In genomic region chr11:116218737-116219400, GRCm38 (mm10) we compare ENCODE assay signal across 8 mouse cellular contexts. TPM values are rescaled to one million over a fixed set of nuclear protein-coding genes. Genes with fewer than 3 reads are reported as not detected.
DNase-seq lines count a peak whose midpoint lies in the region; ATAC-seq and TF ChIP-seq lines count a peak whose summit lies in the region.

No protein-coding gene starts in this region.

- no peak for TF ChIP-seq POLR2A in heart, adult 2 months (IDR thresholded peaks at IDR 0.05; ENCODE audit: insufficient read depth, low read depth, low read length)

- WGBS in neural tube, embryonic 11.5 days = 56% methylated on average over 7 of the region's 7 CpGs
- 65% methylated on average over 7 of the region's 7 CpGs for WGBS in embryonic facial prominence, embryonic 13.5 days
- WGBS in heart, adult 2 months = 18% methylated on average over 7 of the region's 7 CpGs
- WGBS in midbrain, embryonic 13.5 days = 51% methylated on average over 7 of the region's 7 CpGs
- WGBS in stomach, postnatal 0 days = 15% methylated on average over 7 of the region's 7 CpGs

- no peak overlapping the region; the same call in 1 of the 2 replicates for H3K9ac ChIP-seq in neural tube, embryonic 11.5 days (ENCODE audit: low read length)
- H3K9ac ChIP-seq in embryonic facial prominence, embryonic 13.5 days = peak overlapping the region; percentile 49; the same call in 1 of the 2 replicates
- peak overlapping the region; percentile 8; the same call in 1 of the 2 replicates for H3K9ac ChIP-seq in heart, adult 2 months (ENCODE audit: low read depth, low read length)
- H3K9ac ChIP-seq in midbrain, embryonic 13.5 days (replicated peaks) = no peak overlapping the region
- H3K9ac ChIP-seq in stomach, postnatal 0 days (ENCODE audit: low read length) = peak overlapping the region; percentile 23; the same call in 1 of the 2 replicates

- intact Hi-C loops in heart, adult 2 months (cut with DNase I) = loop anchor here (2.0 to 5.0 kb wide), 2 partner anchors 52 to 137 kb away; no protein-coding TSS in a partner anchor
- intact Hi-C loops in left cerebral cortex, postnatal 36 days (cut with DNase I) = no loop called here

- H3K4me2 ChIP-seq in neural tube, embryonic 11.5 days (ENCODE audit: low read depth) = no peak overlapping the region
- H3K4me2 ChIP-seq in embryonic facial prominence, embryonic 13.5 days = no peak overlapping the region
- H3K4me2 ChIP-seq in midbrain, embryonic 13.5 days (replicated peaks) = no peak overlapping the region
- H3K4me2 ChIP-seq in stomach, postnatal 0 days (replicated peaks; ENCODE audit: low read depth) = 0 out of 2 replicates have a peak overlapping the region, but pooled peaks have one; percentile 8

- no peak overlapping the region for H3K4me3 ChIP-seq in neural tube, embryonic 11.5 days (ENCODE audit: low read depth, low read length)
- H3K4me3 ChIP-seq in embryonic facial prominence, embryonic 13.5 days = no peak overlapping the region
- no peak overlapping the region for H3K4me3 ChIP-seq in heart, adult 2 months
- no peak overlapping the region for H3K4me3 ChIP-seq in midbrain, embryonic 13.5 days (replicated peaks)
- H3K4me3 ChIP-seq in stomach, postnatal 0 days (ENCODE audit: low read depth, low read length) = no peak overlapping the region

- TF ChIP-seq EP300 in heart, adult 2 months (IDR thresholded peaks at IDR 0.05; ENCODE audit: insufficient read depth, low read depth, low read length) = peak; percentile 61; the same call in 1 of the 2 replicates
- TF ChIP-seq EP300 in stomach, postnatal 0 days (optimal IDR thresholded peaks at IDR 0.05) = no peak

- no peak for TF ChIP-seq CTCF in heart, adult 2 months (IDR thresholded peaks at IDR 0.05)
- TF ChIP-seq CTCF in stomach, postnatal 0 days (IDR thresholded peaks at IDR 0.05; ENCODE audit: low read depth) = peak; percentile 23; the same call in 1 of the 2 replicates

- no peaks in the 10 kb centered on the region for H3K79me2 ChIP-seq in heart, adult 2 months (replicated peaks; ENCODE audit: control insufficient read depth, insufficient read depth, low read length)

- no peak for DNase-seq in neural tube, embryonic 11.5 days (ENCODE audit: low spot score)
- no peak for DNase-seq in neural tube, embryonic 10.5 days (ENCODE audit: extremely low spot score, low spot score)
- peak; percentile 75 to 90 for DNase-seq in heart, adult 2 months
- peak; percentile 89 for DNase-seq in kidney, adult 18-20 months
- peak; percentile 74 to 75 for DNase-seq in left cerebral cortex, postnatal 36 days (ENCODE audit: low spot score in 2 of 2)
- DNase-seq in stomach, postnatal 0 days (ENCODE audit: low spot score) = peak; percentile 95

- H3K4me1 ChIP-seq in neural tube, embryonic 11.5 days (ENCODE audit: control insufficient read depth, insufficient read depth, low read length) = peaks cover 2% of the 10 kb centered on the region; the same call in 1 of the 2 replicates
- peaks cover 25% of the 10 kb centered on the region for H3K4me1 ChIP-seq in embryonic facial prominence, embryonic 13.5 days
- peaks cover 20% of the 10 kb centered on the region for H3K4me1 ChIP-seq in heart, adult 2 months (ENCODE audit: control insufficient read depth, insufficient read depth, low read length)
- peaks cover 28% of the 10 kb centered on the region for H3K4me1 ChIP-seq in midbrain, embryonic 13.5 days (replicated peaks)
- H3K4me1 ChIP-seq in stomach, postnatal 0 days (replicated peaks; ENCODE audit: control insufficient read depth, insufficient read depth) = peaks cover 12% of the 10 kb centered on the region; the same call in 1 of the 2 replicates

- ATAC-seq in neural tube, embryonic 11.5 days (ENCODE audit: insufficient read depth, low FRiP score, low TSS enrichment) = no peak
- 0 out of 2 replicates have a peak, but pooled peaks have one; percentile 21 for ATAC-seq in embryonic facial prominence, embryonic 13.5 days (ENCODE audit: insufficient number of reproducible peaks, insufficient read depth, low FRiP score, low TSS enrichment, low read depth)
- peak; percentile 73 for ATAC-seq in midbrain, embryonic 13.5 days
- peak; percentile 91 for ATAC-seq in stomach, postnatal 0 days (ENCODE audit: low FRiP score, low TSS enrichment)

- H3K9me3 ChIP-seq in neural tube, embryonic 11.5 days (ENCODE audit: control insufficient read depth, low read length) = peaks cover 3% of the 10 kb centered on the region; the same call in 1 of the 2 replicates
- H3K9me3 ChIP-seq in embryonic facial prominence, embryonic 13.5 days = no peaks in the 10 kb centered on the region
- 0 out of 2 replicates have a peak, but pooled peaks cover 9% of the 10 kb centered on the region for H3K9me3 ChIP-seq in midbrain, embryonic 13.5 days
- H3K9me3 ChIP-seq in stomach, postnatal 0 days (ENCODE audit: control insufficient read depth, low read length) = no peaks in the 10 kb centered on the region

- peak overlapping the region; percentile 39; the same call in 1 of the 2 replicates for H3K27ac ChIP-seq in neural tube, embryonic 11.5 days (ENCODE audit: low read depth, low read length)
- peak overlapping the region; percentile 60 for H3K27ac ChIP-seq in embryonic facial prominence, embryonic 13.5 days
- peak overlapping the region; percentile 81 for H3K27ac ChIP-seq in heart, adult 2 months
- peak overlapping the region; percentile 74 for H3K27ac ChIP-seq in midbrain, embryonic 13.5 days
- peak overlapping the region; percentile 90 for H3K27ac ChIP-seq in stomach, postnatal 0 days (replicated peaks)

- H3K36me3 ChIP-seq in neural tube, embryonic 11.5 days (ENCODE audit: control insufficient read depth, insufficient read depth, low read length) = no peaks in the 10 kb centered on the region
- H3K36me3 ChIP-seq in embryonic facial prominence, embryonic 13.5 days = peaks cover 18% of the 10 kb centered on the region
- H3K36me3 ChIP-seq in heart, adult 2 months (ENCODE audit: control insufficient read depth, insufficient read depth, low read length) = no peaks in the 10 kb centered on the region
- H3K36me3 ChIP-seq in midbrain, embryonic 13.5 days = 0 out of 2 replicates have a peak, but pooled peaks cover 5% of the 10 kb centered on the region
- no peaks in the 10 kb centered on the region for H3K36me3 ChIP-seq in stomach, postnatal 0 days (ENCODE audit: control insufficient read depth, insufficient read depth, low read length)

- peaks cover 30% of the 10 kb centered on the region for H3K27me3 ChIP-seq in neural tube, embryonic 11.5 days (ENCODE audit: control insufficient read depth, insufficient read depth, low read length)
- H3K27me3 ChIP-seq in embryonic facial prominence, embryonic 13.5 days = peaks cover 34% of the 10 kb centered on the region
- no peaks in the 10 kb centered on the region for H3K27me3 ChIP-seq in heart, adult 2 months (ENCODE audit: control insufficient read depth, insufficient read depth, low read length)
- peaks cover 39% of the 10 kb centered on the region for H3K27me3 ChIP-seq in midbrain, embryonic 13.5 days
- no peaks in the 10 kb centered on the region for H3K27me3 ChIP-seq in stomach, postnatal 0 days (ENCODE audit: control insufficient read depth, insufficient read depth, low read length)

RNA-seq across cellular contexts. Expression of gene Evpl, which starts 19.0 kb away (rescaled TPM):
- polyA plus RNA-seq in neural tube, embryonic 11.5 days (2014; fragmentation: Nextera tagmentation; extraction: Ambion mirVana) = 0.90 and 0.93 TPM in 2 replicates
- polyA plus RNA-seq in embryonic facial prominence, embryonic 13.5 days (2015; fragmentation: Nextera tagmentation; extraction: Ambion mirVana) = 4.8 and 5.1 TPM in 2 replicates
- under 1 TPM; 0.39 to 0.50 TPM for total RNA-seq in heart, adult 2 months (2021)
- polyA plus RNA-seq in heart, adult 2 months (2012; rRNA removed) = 0.15 and 0.29 TPM in 2 replicates
- total RNA-seq in left cerebral cortex, postnatal 36 days (2021) = 1 to 10 TPM; 1.2 to 1.3 TPM
- 0.28 and 0.30 TPM in 2 replicates for polyA plus RNA-seq in midbrain, embryonic 13.5 days (2015; fragmentation: Nextera tagmentation; extraction: Ambion mirVana)
- polyA plus RNA-seq in stomach, postnatal 0 days (2015; fragmentation: Nextera tagmentation; extraction: Ambion mirVana) = 26.5 and 30.1 TPM in 2 replicates

RNA-seq across cellular contexts. Expression of gene Acox1, which starts 20.0 kb away (rescaled TPM):
- polyA plus RNA-seq in neural tube, embryonic 11.5 days (2014; fragmentation: Nextera tagmentation; extraction: Ambion mirVana) = 33.2 and 34.4 TPM in 2 replicates
- polyA plus RNA-seq in embryonic facial prominence, embryonic 13.5 days (2015; fragmentation: Nextera tagmentation; extraction: Ambion mirVana) = 21.4 and 24.5 TPM in 2 replicates
- total RNA-seq in heart, adult 2 months (2021) = 100 to 1,000 TPM; 159 to 195 TPM
- polyA plus RNA-seq in heart, adult 2 months (2012; rRNA removed) = 134 and 205 TPM in 2 replicates
- 100 to 1,000 TPM; 115 to 118 TPM for total RNA-seq in left cerebral cortex, postnatal 36 days (2021)
- polyA plus RNA-seq in midbrain, embryonic 13.5 days (2015; fragmentation: Nextera tagmentation; extraction: Ambion mirVana) = 50.3 and 51.0 TPM in 2 replicates
- polyA plus RNA-seq in stomach, postnatal 0 days (2015; fragmentation: Nextera tagmentation; extraction: Ambion mirVana) = 207 and 211 TPM in 2 replicates

RNA-seq across cellular contexts. Expression of gene Ten1, which starts 20.2 kb away (rescaled TPM):
- polyA plus RNA-seq in neural tube, embryonic 11.5 days (2014; fragmentation: Nextera tagmentation; extraction: Ambion mirVana) = 54.9 and 63.6 TPM in 2 replicates
- 59.7 and 74.1 TPM in 2 replicates for polyA plus RNA-seq in embryonic facial prominence, embryonic 13.5 days (2015; fragmentation: Nextera tagmentation; extraction: Ambion mirVana)
- total RNA-seq in heart, adult 2 months (2021) = 10 to 100 TPM in 1 of 2 experiments, 1 to 10 TPM in 1; 9.1 to 12.8 TPM
- 10.2 and 17.0 TPM in 2 replicates for polyA plus RNA-seq in heart, adult 2 months (2012; rRNA removed)
- total RNA-seq in left cerebral cortex, postnatal 36 days (2021) = 10 to 100 TPM; 41.3 to 41.6 TPM
- 78.4 and 88.2 TPM in 2 replicates for polyA plus RNA-seq in midbrain, embryonic 13.5 days (2015; fragmentation: Nextera tagmentation; extraction: Ambion mirVana)
- polyA plus RNA-seq in stomach, postnatal 0 days (2015; fragmentation: Nextera tagmentation; extraction: Ambion mirVana) = 51.9 and 52.6 TPM in 2 replicates

RNA-seq across cellular contexts. Expression of gene Fbf1, which starts 50.9 kb away (rescaled TPM):
- 35.7 and 37.0 TPM in 2 replicates for polyA plus RNA-seq in neural tube, embryonic 11.5 days (2014; fragmentation: Nextera tagmentation; extraction: Ambion mirVana)
- polyA plus RNA-seq in embryonic facial prominence, embryonic 13.5 days (2015; fragmentation: Nextera tagmentation; extraction: Ambion mirVana) = 49.5 and 60.3 TPM in 2 replicates
- total RNA-seq in heart, adult 2 months (2021) = 10 to 100 TPM; 14.8 to 15.0 TPM
- polyA plus RNA-seq in heart, adult 2 months (2012; rRNA removed) = 11.8 and 17.6 TPM in 2 replicates
- 10 to 100 TPM; 65.5 to 98.0 TPM for total RNA-seq in left cerebral cortex, postnatal 36 days (2021)
- 69.1 and 76.5 TPM in 2 replicates for polyA plus RNA-seq in midbrain, embryonic 13.5 days (2015; fragmentation: Nextera tagmentation; extraction: Ambion mirVana)
- polyA plus RNA-seq in stomach, postnatal 0 days (2015; fragmentation: Nextera tagmentation; extraction: Ambion mirVana) = 8.0 and 8.8 TPM in 2 replicates

RNA-seq across cellular contexts. Expression of gene Srp68, which starts 55.1 kb away (rescaled TPM):
- polyA plus RNA-seq in neural tube, embryonic 11.5 days (2014; fragmentation: Nextera tagmentation; extraction: Ambion mirVana) = 83.5 and 87.4 TPM in 2 replicates
- 95.2 and 97.5 TPM in 2 replicates for polyA plus RNA-seq in embryonic facial prominence, embryonic 13.5 days (2015; fragmentation: Nextera tagmentation; extraction: Ambion mirVana)
- 10 to 100 TPM; 61.5 to 71.2 TPM for total RNA-seq in heart, adult 2 months (2021)
- polyA plus RNA-seq in heart, adult 2 months (2012; rRNA removed) = 40.0 and 50.7 TPM in 2 replicates
- total RNA-seq in left cerebral cortex, postnatal 36 days (2021) = 10 to 100 TPM; 66.6 to 70.6 TPM
- polyA plus RNA-seq in midbrain, embryonic 13.5 days (2015; fragmentation: Nextera tagmentation; extraction: Ambion mirVana) = 63.4 and 68.5 TPM in 2 replicates
- 52.6 and 53.0 TPM in 2 replicates for polyA plus RNA-seq in stomach, postnatal 0 days (2015; fragmentation: Nextera tagmentation; extraction: Ambion mirVana)

Comparison
In these comparisons a context has a peak if more than half of its experiments do, and no peak if none do; other contexts are left out.
1. DNase-seq: peak in heart, adult 2 months (2 of 2), kidney, adult 18-20 months (single experiment), left cerebral cortex, postnatal 36 days (2 of 2) and stomach, postnatal 0 days (single experiment); none in neural tube, embryonic 11.5 days (single experiment) and neural tube, embryonic 10.5 days (single experiment).
2. H3K27ac ChIP-seq: peak in every context shown above with its lines; median percentile 90 in stomach, postnatal 0 days; 81 in heart, adult 2 months; 74 in midbrain, embryonic 13.5 days; 60 in embryonic facial prominence, embryonic 13.5 days; 39 in neural tube, embryonic 11.5 days.
3. H3K9ac ChIP-seq: peak in embryonic facial prominence, embryonic 13.5 days (single experiment), heart, adult 2 months (single experiment) and stomach, postnatal 0 days (single experiment); none in neural tube, embryonic 11.5 days (single experiment) and midbrain, embryonic 13.5 days (single experiment).